Mouse (Mus musculus) liver, postnatal 0 days (tissue): ENCODE measurements around the gene Agpat3.

Source experiments
- CTCF ChIP-seq: sonication (generic); IDR thresholded peaks from 2 replicates; pipeline ENCODE4 v1.5.1; 2016; ENCODE audit warnings: antibody characterized with exemption, low read depth
- EP300 ChIP-seq: IDR thresholded peaks from 2 replicates; pipeline ENCODE4 v1.6.1; 2016; ENCODE audit warnings: antibody characterized with exemption, low read depth, mild to moderate bottlenecking

- TF ChIP-seq CTCF = no peak
- TF ChIP-seq EP300 = no peak
Measured at GRCm38 (mm10) chr10:78224136-78224535, 128.2 kb downstream of the Agpat3 start.
